Mouse (Mus musculus): Measurements from ENCODE around the gene Pcdh17.

DNA sequence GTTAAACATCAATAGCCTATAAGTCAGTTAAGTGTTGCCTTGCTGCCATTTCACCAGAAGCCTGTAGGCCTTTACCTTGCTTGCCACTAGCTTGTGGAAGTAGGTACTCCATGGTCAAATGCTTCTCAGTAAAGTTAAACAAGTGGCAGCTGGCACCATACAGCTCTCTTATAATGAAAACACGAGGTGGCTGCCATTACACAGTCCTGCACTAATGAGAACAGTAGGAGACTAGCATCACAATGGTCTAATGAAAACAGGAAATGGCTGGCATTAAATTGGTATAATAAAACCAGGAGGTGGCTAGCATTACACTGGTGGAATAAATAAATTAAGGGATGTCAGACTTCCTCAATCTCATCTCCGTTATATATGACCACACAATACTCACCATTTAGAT is 102.6 kb downstream of the Pcdh17 start:
- no peak for TF ChIP-seq EP300 (IDR thresholded peaks at IDR 0.05; ENCODE audit: low read depth)
- TF ChIP-seq CTCF (IDR thresholded peaks at IDR 0.05; ENCODE audit: low read depth) = no peak

Data from heart, postnatal 0 days (tissue).